Mouse (Mus musculus) megakaryocyte, embryonic 14.5 days (primary cell): Measurements from ENCODE around the gene Grin2b.

Experiments
- FLI1 ChIP-seq: IDR thresholded peaks from 2 replicates; pipeline ENCODE4 v1.6.1; 2012; ENCODE audit warnings: low read length, inconsistent platforms, mixed read lengths
- GATA1 ChIP-seq: IDR thresholded peaks from 3 replicates; pipeline ENCODE4 v1.6.1; 2012; ENCODE audit warnings: mixed read lengths, low read length, inconsistent platforms, borderline replicate concordance

GRCm38 (mm10) chr6:135959629-135960028, 213.7 kb downstream of the Grin2b start:
- TF ChIP-seq GATA1 (no peak), FLI1 (no peak)
